Mouse (Mus musculus): ENCODE measurements around the gene Hnrnph2.
A peak's percentile ranks its signal among the peaks of the same experiment; 100 is the strongest.

The Hnrnph2 gene

GRCm38 (mm10) chrX:134619695-134620094, 18.7 kb downstream of the Hnrnph2 start:
- DNase-seq: no peak

GRCm38 (mm10) chrX:134620254-134620865, 19.4 kb downstream of the Hnrnph2 start:
- no peak for DNase-seq

GRCm38 (mm10) chrX:134621685-134622084, 20.7 kb downstream of the Hnrnph2 start:
- DNase-seq: no peak

GRCm38 (mm10) chrX:134623350-134623749, 22.4 kb downstream of the Hnrnph2 start:
- no peak for DNase-seq

- no peak for DNase-seq
Observed at GRCm38 (mm10) chrX:134628200-134628599, 27.2 kb downstream of the Hnrnph2 start.

- DNase-seq: no peak
Observed at GRCm38 (mm10) chrX:134632710-134633109, 31.7 kb downstream of the Hnrnph2 start.

- no peak for DNase-seq
Observed at GRCm38 (mm10) chrX:134635111-134635510, 34.1 kb downstream of the Hnrnph2 start.

- DNase-seq: no peak
Observed at GRCm38 (mm10) chrX:134635860-134636259, 34.9 kb downstream of the Hnrnph2 start.

GRCm38 (mm10) chrX:134641000-134641760, 40.2 kb downstream of the Hnrnph2 start:
- no peak for DNase-seq

- DNase-seq: no peak
Observed at GRCm38 (mm10) chrX:134646338-134646737, 45.4 kb downstream of the Hnrnph2 start.

- DNase-seq: no peak
Observed at GRCm38 (mm10) chrX:134647421-134647820, 46.4 kb downstream of the Hnrnph2 start.

GRCm38 (mm10) chrX:134648031-134648692, 47.2 kb downstream of the Hnrnph2 start:
- DNase-seq: peak; percentile 77

- no peak for DNase-seq
Observed at GRCm38 (mm10) chrX:134652061-134652460, 51.1 kb downstream of the Hnrnph2 start.
